Mouse (Mus musculus): ENCODE results near the gene Ptprj.

GRCm38 (mm10) chr2:90526564-90526963, 53.9 kb downstream of the Ptprj start:
- TF ChIP-seq CTCF (IDR thresholded peaks at IDR 0.05; ENCODE audit: insufficient read depth, low read depth, low read length) (no peak), POLR2A (IDR thresholded peaks at IDR 0.05; ENCODE audit: insufficient read depth, low read depth, low read length) (no peak)

All from olfactory bulb, adult 2 months (tissue).